Mouse (Mus musculus) G1E (cell line): ENCODE results near the gene 1810043G02Rik. TPM values are rescaled to one million over a fixed set of nuclear protein-coding genes. Genes with fewer than 3 reads are reported as not detected.

ENCODE experiments used
- ATAC-seq: 2 replicates; pipeline ENCODE4 v1.8.0; 2016; ENCODE audit warnings: mild to moderate bottlenecking; ENCODE audit not compliant: insufficient number of reproducible peaks, poor library complexity, low FRiP score, severe bottlenecking; ENCODE audit errors: extremely low read depth
- DNase-seq: peaks from one replicate; pipeline ENCODE4 v3.0.0; 2012; ENCODE audit warnings: low spot score
- H3K27me3 ChIP-seq: 2 replicates; pipeline ENCODE4 v1.6.1; 2012; ENCODE audit warnings: mild to moderate bottlenecking, low read length, inconsistent platforms; ENCODE audit not compliant: insufficient read depth
- H3K36me3 ChIP-seq: replicated peaks from 2 replicates; pipeline ENCODE3; 2012; ENCODE audit warnings: mild to moderate bottlenecking, inconsistent platforms
- H3K4me1 ChIP-seq: 2 replicates; pipeline ENCODE4 v1.6.1; 2012; ENCODE audit warnings: low read depth, low read length, inconsistent platforms, mixed read lengths; ENCODE audit not compliant: insufficient read depth
- H3K4me3 ChIP-seq: 2 replicates; pipeline ENCODE4 v1.5.1; 2012; ENCODE audit warnings: low read depth, mild to moderate bottlenecking, inconsistent platforms, low read length, moderate library complexity, mixed read lengths
- H3K9me3 ChIP-seq: replicated peaks from 2 replicates; pipeline ENCODE4 v1.6.1; 2012; ENCODE audit warnings: inconsistent platforms
- CTCF ChIP-seq: IDR thresholded peaks from 2 replicates; pipeline ENCODE4 v1.5.1; 2012; ENCODE audit warnings: low read depth, low read length, inconsistent platforms, mixed read lengths
- GATA1 ChIP-seq: IDR thresholded peaks from 2 replicates; pipeline ENCODE4 v1.6.1; 2012; ENCODE audit warnings: borderline replicate concordance, low read length, inconsistent platforms, mixed read lengths
- GATA2 ChIP-seq: IDR thresholded peaks from 2 replicates; pipeline ENCODE4 v1.6.1; 2012; ENCODE audit warnings: low read depth, low read length, inconsistent platforms, borderline replicate concordance
- POLR2AphosphoS5 ChIP-seq: IDR thresholded peaks from 2 replicates; pipeline ENCODE4 v1.6.1; 2012; ENCODE audit warnings: low read depth, low read length, inconsistent platforms; ENCODE audit not compliant: insufficient replicate concordance
- TAL1 ChIP-seq: conservative IDR thresholded peaks from 2 replicates; pipeline ENCODE4 v1.6.1; 2012; ENCODE audit warnings: low read depth, low read length, inconsistent platforms, mixed read lengths
- polyA plus RNA-seq: library from polyadenylated mRNA; stranded (reverse); fragments of >175 nt; gene quantifications from 2 replicates; pipeline ENCODE4 v1.2.3, GENCODE M21; 2012
- total RNA-seq, 2 experiments: library from RNA; stranded (forward) in 1 of 2; stranded (reverse) in 1 of 2; fragments of 200-1000 nt in 1 of 2; fragments of >200 nt in 1 of 2; fragmentation: Nextera tagmentation in 1 of 2; gene quantifications; 2 replicates each; pipeline ENCODE4 v1.2.3; 2014 to 2017

Gene 1810043G02Rik
- total and polyA plus RNA-seq, 3 experiments, result 6.9 to 27.1 (median 10.1) TPM

DNA sequence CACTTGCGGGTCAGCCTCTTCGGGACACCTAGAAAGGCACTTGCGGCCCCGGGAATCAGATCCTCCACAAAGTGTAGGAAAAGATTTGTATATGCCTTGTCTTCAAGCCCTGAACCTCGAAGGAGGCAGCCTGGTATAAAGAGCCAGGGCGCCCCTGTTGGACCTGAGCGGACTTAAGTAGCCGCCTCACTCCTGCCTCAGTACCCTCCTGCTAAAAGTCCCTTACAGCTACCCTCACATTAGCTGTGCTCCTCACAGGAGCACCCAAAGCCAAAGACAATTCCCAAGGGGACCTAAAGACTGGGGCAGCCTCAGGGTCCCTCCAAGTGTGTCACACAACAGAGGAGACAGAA is 8.4 kb upstream of the 1810043G02Rik start:
- no peak for ATAC-seq

DNA sequence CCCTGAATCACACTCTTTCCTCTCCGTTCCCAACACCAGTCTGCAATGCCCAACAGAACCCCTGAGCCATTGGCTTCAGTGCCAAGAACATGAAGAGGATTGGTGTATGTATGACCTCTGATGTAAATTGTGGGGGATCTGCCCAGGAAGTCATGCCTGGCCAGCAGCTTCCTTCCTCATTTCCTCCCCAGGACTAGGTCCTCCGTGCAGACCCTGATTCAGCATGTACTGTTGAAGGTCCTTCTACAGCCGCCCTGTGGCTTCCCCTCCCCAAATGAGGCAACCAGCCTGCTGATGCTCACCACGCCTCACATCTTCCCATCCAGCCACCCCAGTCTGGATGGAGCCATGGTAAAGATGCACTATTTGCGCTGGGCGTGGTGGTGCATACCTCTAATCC is 7.8 kb upstream of the 1810043G02Rik start, which contains the start of gene Trpm2:
Gene Trpm2, minus strand, starts transcription at position 83 of the 400 bp plus-strand sequence.
- Histone ChIP-seq H3K4me3 (no peak within 1 kb of the TSS; the same call in 1 of the 2 replicates), H3K36me3 (no peaks in the 10 kb centered on the region), H3K4me1 (peaks cover 10% of the 10 kb centered on the region; the same call in 1 of the 2 replicates), H3K27me3 (peaks cover 40% of the 10 kb centered on the region), H3K9me3 (no peaks in the 10 kb centered on the region)
- DNase-seq (no peak), ATAC-seq (no peak)
- no peak for TF ChIP-seq CTCF
- TF ChIP-seq GATA1, result no peak
- no peak for TF ChIP-seq GATA2
- no peak for TF ChIP-seq POLR2AphosphoS5
- TF ChIP-seq TAL1, result no peak

More for the DNA sequence above, 8.4 kb upstream of the 1810043G02Rik start:
- no peaks in the 10 kb centered on the region for H3K36me3 ChIP-seq
- no peak overlapping the region; the same call in 1 of the 2 replicates for H3K4me3 ChIP-seq
- peaks cover 38% of the 10 kb centered on the region for H3K27me3 ChIP-seq
- H3K4me1 ChIP-seq, result peaks cover 10% of the 10 kb centered on the region; the same call in 1 of the 2 replicates
- no peaks in the 10 kb centered on the region for H3K9me3 ChIP-seq
- no peak for TF ChIP-seq CTCF
- no peak for TF ChIP-seq GATA1
- TF ChIP-seq GATA2, result no peak
- TF ChIP-seq TAL1, result no peak
- no peak for TF ChIP-seq POLR2AphosphoS5
- peak; percentile 30 for DNase-seq

DNA sequence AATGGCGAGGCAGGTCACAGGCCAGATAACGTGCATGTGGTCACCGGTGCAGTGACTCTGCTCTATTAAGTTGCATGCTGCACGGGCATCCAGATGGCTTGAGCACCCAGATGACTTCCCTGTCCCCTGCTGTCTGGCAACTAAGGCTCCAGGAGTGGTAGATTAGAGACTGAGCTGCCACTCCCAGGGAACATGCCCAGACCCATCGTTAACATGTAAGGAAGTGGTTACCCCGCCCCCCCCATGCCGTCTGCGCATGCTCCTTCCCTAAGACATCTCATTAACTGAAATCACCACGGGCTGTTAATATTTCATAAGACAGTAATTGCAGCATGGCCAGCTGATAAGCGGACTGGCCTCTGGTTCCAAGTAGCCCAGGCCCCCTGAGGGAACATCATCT is 7.1 kb upstream of the 1810043G02Rik start:
- Histone ChIP-seq H3K36me3 (no peaks in the 10 kb centered on the region), H3K9me3 (no peaks in the 10 kb centered on the region), H3K4me3 (no peak overlapping the region), H3K27me3 (peaks cover 41% of the 10 kb centered on the region), H3K4me1 (peaks cover 10% of the 10 kb centered on the region; the same call in 1 of the 2 replicates)
- ATAC-seq (no peak), DNase-seq (no peak)
- no peak for TF ChIP-seq GATA1
- no peak for TF ChIP-seq CTCF
- no peak for TF ChIP-seq POLR2AphosphoS5
- TF ChIP-seq TAL1, result no peak
- no peak for TF ChIP-seq GATA2

DNA sequence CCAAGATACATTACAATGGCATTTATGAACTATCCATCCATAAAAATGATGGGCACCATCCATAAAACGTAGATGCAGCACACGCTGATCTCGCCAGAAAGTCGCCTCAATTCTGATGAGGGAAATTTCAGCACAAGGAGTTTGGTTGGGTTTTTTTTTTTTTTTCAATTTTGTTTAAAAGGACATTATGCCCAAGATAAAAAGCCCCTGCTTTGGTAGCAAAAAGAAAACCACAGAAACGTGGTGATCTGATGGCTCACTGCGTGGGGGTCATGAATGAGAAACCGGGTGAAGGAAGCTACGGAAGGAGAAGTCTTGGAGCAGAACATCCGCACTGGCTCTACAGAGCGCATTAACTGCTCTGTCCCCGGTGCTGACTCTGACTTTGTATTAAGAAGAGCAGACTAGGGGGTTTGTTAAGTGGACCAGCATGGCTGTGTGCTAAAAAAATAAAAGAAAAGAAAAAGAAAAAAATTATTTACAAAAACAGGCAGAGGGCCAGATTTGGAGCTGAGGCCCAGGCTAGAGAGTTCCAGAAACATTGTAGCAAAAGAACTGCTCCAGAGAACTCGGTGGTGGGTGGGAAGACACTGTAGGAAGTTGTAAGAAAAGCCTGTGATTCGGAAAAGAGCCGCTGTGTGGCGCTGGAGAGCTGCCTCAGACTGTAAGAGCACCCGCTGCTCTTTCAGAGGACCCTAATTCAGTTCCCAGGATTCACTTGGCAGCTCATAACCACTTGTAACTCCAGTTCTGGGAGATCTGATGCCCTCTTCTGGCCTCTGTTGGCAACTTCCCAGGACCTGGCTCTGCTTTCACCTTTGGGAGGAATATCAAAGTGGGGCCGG is 6.4 kb upstream of the 1810043G02Rik start:
- peaks cover 39% of the 10 kb centered on the region for H3K27me3 ChIP-seq
- DNase-seq (peak; percentile 26), ATAC-seq (no peak)
- H3K4me1 ChIP-seq, result peaks cover 10% of the 10 kb centered on the region; the same call in 1 of the 2 replicates
- H3K9me3 ChIP-seq, result no peaks in the 10 kb centered on the region
- H3K4me3 ChIP-seq, result no peak overlapping the region
- H3K36me3 ChIP-seq, result no peaks in the 10 kb centered on the region
- 0 out of 2 replicates have a peak, but pooled peaks have one; percentile 23 for TF ChIP-seq CTCF
- TF ChIP-seq GATA1, result no peak

DNA sequence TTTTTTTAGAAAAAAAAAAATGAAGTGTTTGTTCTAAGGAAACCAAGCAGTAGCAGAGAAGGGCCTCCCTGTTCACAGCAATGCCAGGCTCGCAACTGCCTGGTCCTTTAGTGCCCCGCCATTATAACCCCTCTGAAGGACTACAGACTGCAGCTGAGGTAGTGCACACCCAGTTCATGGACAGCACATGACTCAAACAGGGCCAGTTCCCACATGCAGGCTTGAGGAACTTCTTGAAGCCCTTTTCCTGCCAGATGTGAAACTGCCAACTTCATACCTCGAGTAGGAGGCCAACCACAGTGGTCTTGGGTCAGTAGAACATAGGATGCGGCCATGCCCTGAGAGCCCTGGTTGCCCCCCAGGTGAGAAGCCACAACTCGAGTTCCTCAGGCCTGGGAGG is 4.0 kb upstream of the 1810043G02Rik start:
- peaks cover 25% of the 10 kb centered on the region for H3K4me1 ChIP-seq
- no peaks in the 10 kb centered on the region for H3K9me3 ChIP-seq
- no peak for DNase-seq
- no peak for TF ChIP-seq TAL1
- TF ChIP-seq GATA2, result no peak
- TF ChIP-seq GATA1, result no peak
- no peak for TF ChIP-seq CTCF
- no peak for TF ChIP-seq POLR2AphosphoS5
- no peak for ATAC-seq
- no peaks in the 10 kb centered on the region for H3K36me3 ChIP-seq
- peaks cover 28% of the 10 kb centered on the region for H3K27me3 ChIP-seq
- H3K4me3 ChIP-seq, result no peak overlapping the region

DNA sequence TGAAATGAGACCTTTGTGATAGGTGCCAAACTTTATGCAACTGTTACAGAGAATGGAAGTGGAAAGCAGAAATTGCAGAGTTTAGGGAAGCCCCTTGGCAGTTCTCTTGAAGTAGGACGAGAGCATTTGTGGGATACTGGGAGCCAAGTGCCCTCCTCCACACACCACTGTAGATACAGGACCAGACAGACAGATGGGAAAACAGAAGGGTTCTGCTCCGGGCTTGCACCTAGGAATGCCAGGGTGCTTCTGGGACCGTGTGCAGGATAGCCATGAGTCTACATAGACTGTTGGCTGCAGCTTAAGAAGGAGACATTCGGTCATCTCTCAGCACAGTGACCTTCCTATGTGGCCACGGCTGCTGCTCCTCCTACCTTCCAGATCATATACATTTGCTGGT is 3.5 kb upstream of the 1810043G02Rik start:
- no peak for DNase-seq
- ATAC-seq, result no peak
- no peak overlapping the region for H3K4me3 ChIP-seq
- peaks cover 28% of the 10 kb centered on the region for H3K27me3 ChIP-seq
- peaks cover 2% of the 10 kb centered on the region for H3K36me3 ChIP-seq
- H3K9me3 ChIP-seq, result no peaks in the 10 kb centered on the region
- TF ChIP-seq CTCF (no peak), TAL1 (no peak), POLR2AphosphoS5 (no peak), GATA1 (no peak), GATA2 (no peak)
- peaks cover 29% of the 10 kb centered on the region for H3K4me1 ChIP-seq
